Comparison of ENCODE assay signal across 16 mouse cellular contexts in genomic region chr9:60836151-60836550, GRCm38 (mm10). TPM values are rescaled to one million over a fixed set of nuclear protein-coding genes. Genes with fewer than 3 reads are reported as not detected.
A peak's percentile ranks its signal among the peaks of the same experiment; 100 is the strongest.
DNase-seq lines count a peak whose midpoint lies in the region; ATAC-seq and TF ChIP-seq lines count a peak whose summit lies in the region.
"Had no signal": no experiment of that assay in that cellular context is flagged by ENCODE, and none has a peak within 500 bp of the region (broad histone marks: within the 10 kb centered on the region; RNA-seq: fewer than 3 reads in every experiment).

No protein-coding gene starts in this region.

- no peak overlapping the region for H3K4me3 ChIP-seq in heart, embryonic 15.5 days
- no peak overlapping the region for H3K4me3 ChIP-seq in lung, postnatal 0 days (ENCODE audit: low read depth, low read length)
- H3K4me3 ChIP-seq: forebrain, embryonic 12.5 days; layer of hippocampus, adult 2 months; limb, embryonic 15.5 days; midbrain, embryonic 12.5 days had no signal

- H3K27ac ChIP-seq in heart, embryonic 15.5 days: peak overlapping the region; percentile 76
- H3K27ac ChIP-seq in lung, postnatal 0 days (ENCODE audit: low read length): peak overlapping the region; percentile 84
- H3K27ac ChIP-seq: layer of hippocampus, adult 2 months; midbrain, embryonic 12.5 days had no signal

- no peak for TF ChIP-seq CTCF in lung, postnatal 0 days (IDR thresholded peaks at IDR 0.05)

- WGBS in heart, embryonic 15.5 days: 44% methylated on average over 5 of the region's 5 CpGs
- WGBS in lung, postnatal 0 days: 45% methylated on average over 5 of the region's 5 CpGs

- no peaks in the 10 kb centered on the region for H3K27me3 ChIP-seq in heart, embryonic 15.5 days
- no peaks in the 10 kb centered on the region for H3K27me3 ChIP-seq in lung, postnatal 0 days (replicated peaks; ENCODE audit: insufficient read depth, low read length)
- H3K27me3 ChIP-seq: limb, embryonic 15.5 days; midbrain, embryonic 12.5 days; Patski had no signal

- no peak overlapping the region for H3K9ac ChIP-seq in heart, embryonic 15.5 days
- H3K9ac ChIP-seq in lung, postnatal 0 days (replicated peaks; ENCODE audit: low read depth): no peak overlapping the region
- H3K9ac ChIP-seq: forebrain, embryonic 12.5 days; limb, embryonic 15.5 days; midbrain, embryonic 12.5 days had no signal

- peak; percentile 29 for DNase-seq in adrenal gland, postnatal 14 days
- no peak for DNase-seq in adrenal gland, postnatal 4 days (ENCODE audit: low spot score in 2 of 2)
- DNase-seq in heart, adult 9 months (ENCODE audit: low spot score in 2 of 2): no peak
- no peak for DNase-seq in lung, postnatal 0 days (ENCODE audit: low spot score)
- DNase-seq in lung, postnatal 25 days (ENCODE audit: low spot score): no peak
- DNase-seq in layer of hippocampus, postnatal 14 days (ENCODE audit: low spot score in 2 of 2): no peak
- no peak for DNase-seq in cerebellum, adult 18-20 months
- DNase-seq: cerebellum, postnatal 10 days; lung, postnatal 14 days; thymus, postnatal 36 days had no signal

- H3K4me1 ChIP-seq in heart, embryonic 15.5 days (replicated peaks): peaks cover 45% of the 10 kb centered on the region
- peaks cover 25% of the 10 kb centered on the region; the same call in 1 of the 2 replicates for H3K4me1 ChIP-seq in lung, postnatal 0 days (ENCODE audit: insufficient read depth, low read depth, low read length)

- H3K36me3 ChIP-seq in heart, embryonic 15.5 days: no peaks in the 10 kb centered on the region
- no peaks in the 10 kb centered on the region for H3K36me3 ChIP-seq in lung, postnatal 0 days (ENCODE audit: insufficient read depth, low read length)
- H3K36me3 ChIP-seq: forebrain, embryonic 12.5 days; limb, embryonic 15.5 days; midbrain, embryonic 12.5 days had no signal

- no peak for TF ChIP-seq EP300 in lung, postnatal 0 days (IDR thresholded peaks at IDR 0.05)

- H3K9me3 ChIP-seq in heart, embryonic 15.5 days (replicated peaks): no peaks in the 10 kb centered on the region
- no peaks in the 10 kb centered on the region for H3K9me3 ChIP-seq in lung, postnatal 0 days (ENCODE audit: low read length)
- H3K9me3 ChIP-seq: forebrain, embryonic 12.5 days; limb, embryonic 15.5 days; midbrain, embryonic 12.5 days had no signal

- no peak for ATAC-seq in heart, embryonic 15.5 days (replicated peaks; ENCODE audit: insufficient number of reproducible peaks, insufficient read depth, low FRiP score, low read depth)
- ATAC-seq in lung, postnatal 0 days: no peak
- ATAC-seq: Patski had no signal

- no peak overlapping the region for H3K4me2 ChIP-seq in heart, embryonic 15.5 days
- no peak overlapping the region for H3K4me2 ChIP-seq in lung, postnatal 0 days (replicated peaks; ENCODE audit: low read depth, low read length)
- H3K4me2 ChIP-seq: forebrain, embryonic 12.5 days; limb, embryonic 15.5 days had no signal

RNA-seq across cellular contexts. Expression of gene Uaca, which starts 41.8 kb away (rescaled TPM):
- 42.3 and 51.9 TPM in 2 replicates for total RNA-seq in adrenal gland, postnatal 14 days (2021)
- total RNA-seq in adrenal gland, postnatal 4 days (2021): 10 to 100 TPM; 56.7 to 68.1 TPM
- 26.0 and 28.8 TPM in 2 replicates for polyA plus RNA-seq in heart, embryonic 15.5 days (2015; fragmentation: Nextera tagmentation; extraction: Ambion mirVana)
- polyA plus RNA-seq in lung, postnatal 0 days (2015; fragmentation: Nextera tagmentation; extraction: Ambion mirVana): 23.5 and 25.9 TPM in 2 replicates
- 10 to 100 TPM in 1 of 2 experiments, 1 to 10 TPM in 1; 8.9 to 13.6 TPM for total RNA-seq in layer of hippocampus, postnatal 14 days (2021)
